Mouse (Mus musculus): ENCODE data around the gene Tspan2. TPM values are rescaled to one million over a fixed set of nuclear protein-coding genes. Genes with fewer than 3 reads are reported as not detected.

Tspan2 gene
- polyA plus RNA-seq, 1 experiment from 2014 or later = 4.2 TPM

Other genes starting within 250 kb of the Tspan2 start
- 0.11 TPM in 1 of 2 replicates, not detected in the other for gene Tshb, start 48.2 kb downstream of the Tspan2 start, polyA plus RNA-seq (2014; fragmentation: Nextera tagmentation; extraction: Ambion mirVana)
- gene Sycp1, start 201.6 kb downstream of the Tspan2 start, polyA plus RNA-seq (2014; fragmentation: Nextera tagmentation; extraction: Ambion mirVana) = 0.12 and 0.19 TPM in 2 replicates
- gene Nr1h5, start 229.6 kb downstream of the Tspan2 start, polyA plus RNA-seq (2014; fragmentation: Nextera tagmentation; extraction: Ambion mirVana) = 18.3 and 21.9 TPM in 2 replicates